Mouse (Mus musculus): Measurements from ENCODE around the gene 1700029F12Rik. TPM values are rescaled to one million over a fixed set of nuclear protein-coding genes. Genes with fewer than 3 reads are reported as not detected.

Gene 1700029F12Rik
- polyA plus RNA-seq, 1 experiment = 0.06 TPM

DNA sequence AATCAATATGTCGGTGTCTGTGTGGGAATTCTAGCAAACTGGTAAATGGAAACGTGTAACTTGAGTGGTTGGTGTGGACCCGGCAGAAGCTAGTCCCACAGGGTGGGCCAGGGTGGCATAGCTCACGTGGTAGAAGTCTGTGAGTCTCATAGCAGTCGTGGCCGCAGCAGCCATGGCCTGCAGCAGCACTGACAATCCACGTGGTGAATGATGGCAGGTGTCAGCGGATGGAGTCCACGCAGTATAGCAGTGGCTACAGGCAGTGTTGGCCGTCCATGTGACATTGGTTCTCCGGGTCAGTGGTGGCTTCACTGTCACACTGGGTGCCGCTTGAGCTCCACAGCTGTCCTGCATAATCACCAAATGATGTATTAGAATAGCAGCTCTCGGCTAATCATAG is 4.1 kb downstream of the 1700029F12Rik start:
- DNase-seq (ENCODE audit: low spot score) = no peak

DNA sequence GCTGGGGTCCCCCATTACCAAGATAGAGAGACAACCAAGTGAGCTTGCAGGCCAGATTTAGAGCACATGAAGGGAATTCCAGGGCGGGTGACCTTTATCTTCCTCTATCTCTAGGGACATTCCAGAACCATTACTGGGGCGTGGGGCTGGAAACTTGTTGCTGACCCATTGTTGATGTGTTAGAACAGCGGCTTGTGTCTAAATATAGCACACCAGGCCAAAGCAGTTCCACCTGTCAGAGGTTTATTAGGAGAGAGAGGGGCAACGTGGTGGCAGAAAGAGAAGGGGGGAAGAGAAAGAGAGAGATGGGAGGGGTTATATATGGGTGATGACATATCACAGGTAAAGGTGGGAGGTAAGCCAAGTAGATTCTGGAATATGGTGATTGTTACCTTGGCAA is 12.3 kb downstream of the 1700029F12Rik start:
- no peak for DNase-seq (ENCODE audit: low spot score)

DNA sequence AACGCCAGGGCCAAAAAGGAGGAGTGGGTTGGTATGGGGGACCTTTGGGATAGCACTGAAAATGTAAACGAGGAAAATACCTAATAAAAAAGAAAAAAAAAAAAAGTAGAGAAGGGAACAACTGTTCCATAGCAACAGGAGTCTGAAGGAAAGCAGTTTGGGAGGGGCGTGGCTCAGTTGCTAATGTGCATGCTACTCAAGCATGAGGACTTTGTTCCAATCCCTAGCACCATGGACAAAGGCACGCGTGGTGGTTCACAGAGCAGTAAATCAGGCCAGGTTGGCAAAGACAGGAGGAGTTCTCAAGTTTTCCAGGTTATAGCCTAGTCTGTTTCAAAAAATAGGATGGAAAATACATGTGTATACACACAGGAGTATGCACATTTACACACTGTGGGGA is 14.0 kb downstream of the 1700029F12Rik start:
- no peak for DNase-seq (ENCODE audit: low spot score)

DNA sequence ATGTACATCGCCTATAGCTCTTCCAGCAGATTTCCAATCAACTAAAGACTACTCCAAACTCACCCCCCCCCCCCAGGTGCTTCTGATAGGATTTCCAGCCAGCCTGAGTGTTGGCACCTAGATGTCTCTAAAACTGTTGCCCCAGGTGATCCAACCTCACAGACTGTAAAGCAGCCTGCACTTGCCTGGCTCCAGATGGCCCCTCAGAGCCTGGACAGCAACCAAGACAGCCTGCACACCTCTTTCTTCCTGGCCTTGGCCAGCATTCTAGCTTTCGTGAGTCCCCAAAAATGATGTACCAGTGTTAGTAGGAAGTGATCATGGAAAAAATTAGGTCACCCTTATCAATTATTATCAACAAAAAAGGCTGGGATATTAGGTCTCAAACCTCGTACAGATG is 16.5 kb downstream of the 1700029F12Rik start:
- no peak for DNase-seq (ENCODE audit: low spot score)

DNA sequence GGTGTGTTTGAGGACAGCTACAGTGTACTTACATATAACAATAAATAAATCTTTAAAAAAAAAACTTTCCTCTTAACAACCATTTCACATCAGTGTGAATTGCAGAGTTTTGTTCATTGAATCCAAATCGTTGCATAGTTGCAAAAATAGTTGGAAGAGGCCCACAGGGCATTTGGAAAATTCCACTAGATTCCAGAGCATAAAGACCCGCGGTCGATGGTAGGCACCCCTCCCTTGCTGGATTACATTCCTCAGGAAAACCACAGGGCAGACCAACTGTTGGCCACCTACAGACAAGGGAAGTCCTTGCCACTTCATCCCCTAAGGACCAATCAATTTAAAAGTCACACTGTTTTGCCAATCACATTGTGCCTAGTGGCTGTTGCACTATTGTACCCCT is 19.8 kb downstream of the 1700029F12Rik start:
- no peak for DNase-seq (ENCODE audit: low spot score)

DNA sequence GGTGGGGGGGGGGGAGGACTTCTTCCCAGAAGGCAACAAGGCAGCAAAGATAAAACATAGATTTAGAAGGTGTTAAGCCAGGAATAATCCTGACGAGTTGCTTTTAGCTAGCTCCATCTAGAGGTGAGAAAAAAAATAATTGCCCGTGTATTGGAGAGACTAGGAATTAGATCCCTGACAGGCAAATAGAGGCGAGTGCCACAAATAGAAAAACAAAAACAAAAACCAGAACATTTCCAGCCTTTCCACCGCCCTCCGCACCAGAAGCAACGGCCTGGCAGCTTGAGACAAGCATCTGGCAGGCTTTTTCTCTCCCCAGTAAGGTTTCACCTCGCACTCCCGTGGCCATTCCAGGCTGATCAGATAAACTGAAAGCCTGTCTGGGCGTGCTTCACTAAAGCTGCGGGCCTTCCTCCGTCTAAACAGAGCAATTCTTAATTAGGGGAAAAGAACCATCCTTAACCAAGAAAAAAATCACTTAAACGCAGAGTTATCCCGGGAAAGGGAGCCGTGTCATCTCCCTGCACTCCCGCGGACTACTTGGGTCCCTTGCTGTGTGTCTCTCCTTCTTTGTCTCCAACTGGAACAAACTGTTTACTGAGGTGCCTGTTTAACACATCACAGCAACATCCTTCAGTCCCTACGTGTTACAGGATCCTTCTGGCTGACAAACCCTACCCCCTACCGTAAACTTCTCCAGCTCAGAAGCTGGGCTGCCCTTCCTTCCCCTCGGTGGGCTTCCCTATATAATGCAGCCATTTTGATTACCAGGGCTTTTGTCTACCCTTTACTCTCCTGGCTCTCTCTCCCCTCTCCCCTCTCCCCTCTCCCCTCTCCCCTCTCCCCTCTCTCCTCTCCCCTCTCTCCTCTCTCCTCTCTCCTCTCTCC is 25.7 kb downstream of the 1700029F12Rik start:
- peak; percentile 36 for DNase-seq (ENCODE audit: low spot score)

DNA sequence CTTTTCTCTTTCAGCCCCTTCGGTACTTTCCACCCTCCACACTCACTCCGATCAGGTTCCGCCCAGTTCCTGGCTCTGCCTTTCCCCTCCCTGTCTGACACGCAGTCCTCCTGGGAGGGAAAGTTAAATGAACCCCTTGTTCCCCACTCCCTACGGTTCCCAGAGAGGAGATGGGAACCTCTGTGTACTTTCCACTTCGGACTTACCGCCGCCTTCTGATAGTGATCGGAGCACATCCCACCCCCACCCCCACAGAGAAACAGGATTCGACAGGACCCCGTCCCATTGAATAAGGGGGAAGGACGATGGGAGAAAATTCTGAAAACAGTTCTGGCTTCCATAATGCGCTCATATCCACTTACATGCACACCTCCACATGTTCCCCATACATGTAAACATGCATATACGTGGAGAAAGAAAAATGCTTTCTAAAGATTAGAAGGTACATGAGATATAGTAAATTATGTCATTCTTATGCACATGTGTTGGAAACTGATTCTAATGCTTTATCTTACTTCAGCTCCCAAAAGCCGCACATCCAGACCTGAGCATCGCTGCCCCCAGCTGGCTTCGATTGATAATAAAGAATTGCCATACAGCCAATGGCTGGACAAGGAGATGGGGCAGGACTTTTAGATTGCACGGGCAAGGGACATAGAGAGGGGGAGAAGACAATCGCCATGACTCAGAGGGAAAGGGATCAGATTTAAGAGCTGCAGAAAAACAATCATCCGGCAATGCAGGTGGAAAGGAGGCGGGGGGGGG is 26.5 kb downstream of the 1700029F12Rik start:
- no peak for DNase-seq (ENCODE audit: low spot score)

DNA sequence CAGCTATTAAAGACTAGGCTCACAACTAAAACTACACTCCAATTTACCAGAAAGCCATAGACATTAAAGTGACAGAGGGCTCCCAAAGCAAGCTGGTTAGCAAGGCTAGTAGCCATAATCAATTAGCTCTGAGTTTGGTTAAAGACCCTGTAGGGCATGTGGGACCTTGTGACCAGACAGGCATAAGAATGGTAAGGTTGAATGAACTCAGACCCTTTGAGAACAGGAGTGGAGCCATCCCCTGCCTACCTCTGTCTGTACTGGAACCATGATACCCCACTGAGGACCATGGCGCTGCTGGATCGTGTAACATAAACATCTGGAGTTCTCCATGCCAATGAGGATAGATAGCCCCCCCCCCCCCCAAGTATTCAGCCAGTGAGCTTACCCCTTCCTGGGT is 27.4 kb downstream of the 1700029F12Rik start:
- no peak for DNase-seq (ENCODE audit: low spot score)

DNA sequence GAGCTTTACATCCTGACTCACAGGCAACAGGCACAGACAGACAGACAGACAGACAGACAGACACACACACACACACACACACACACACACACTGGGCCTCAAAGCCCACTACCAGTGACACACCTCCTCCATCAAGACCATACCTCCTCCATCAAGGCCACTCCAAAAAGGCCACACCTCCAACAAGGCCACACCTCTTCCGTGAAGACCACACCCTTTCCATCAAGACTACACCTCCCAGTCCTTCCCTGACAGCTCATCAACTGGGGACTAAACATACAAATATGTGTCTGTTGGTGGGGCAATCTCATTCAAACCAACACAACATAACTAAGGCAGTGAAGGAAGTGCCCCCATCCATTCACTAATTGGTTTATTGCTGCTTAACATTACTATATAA is 37.1 kb downstream of the 1700029F12Rik start:
- no peak for DNase-seq (ENCODE audit: low spot score)

DNA sequence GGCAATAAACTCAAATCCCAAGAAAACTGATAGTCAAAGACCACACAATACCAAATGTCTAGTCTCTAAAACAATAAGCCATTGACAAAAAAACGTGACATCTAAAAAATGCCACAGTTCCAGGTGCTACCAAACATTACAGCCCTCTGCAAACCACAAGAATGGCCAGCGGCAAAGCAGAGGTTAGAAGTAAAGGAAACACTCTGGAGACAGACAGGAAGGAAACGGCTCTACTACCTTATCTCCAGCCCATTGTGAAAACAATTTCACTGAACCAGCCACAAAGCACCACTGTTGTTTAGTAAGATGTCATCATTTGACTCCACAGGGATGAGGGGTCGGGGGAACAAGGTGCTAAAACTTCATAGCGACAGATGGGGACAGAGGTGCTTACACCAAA is 38.9 kb downstream of the 1700029F12Rik start:
- DNase-seq (ENCODE audit: low spot score) = no peak

DNA sequence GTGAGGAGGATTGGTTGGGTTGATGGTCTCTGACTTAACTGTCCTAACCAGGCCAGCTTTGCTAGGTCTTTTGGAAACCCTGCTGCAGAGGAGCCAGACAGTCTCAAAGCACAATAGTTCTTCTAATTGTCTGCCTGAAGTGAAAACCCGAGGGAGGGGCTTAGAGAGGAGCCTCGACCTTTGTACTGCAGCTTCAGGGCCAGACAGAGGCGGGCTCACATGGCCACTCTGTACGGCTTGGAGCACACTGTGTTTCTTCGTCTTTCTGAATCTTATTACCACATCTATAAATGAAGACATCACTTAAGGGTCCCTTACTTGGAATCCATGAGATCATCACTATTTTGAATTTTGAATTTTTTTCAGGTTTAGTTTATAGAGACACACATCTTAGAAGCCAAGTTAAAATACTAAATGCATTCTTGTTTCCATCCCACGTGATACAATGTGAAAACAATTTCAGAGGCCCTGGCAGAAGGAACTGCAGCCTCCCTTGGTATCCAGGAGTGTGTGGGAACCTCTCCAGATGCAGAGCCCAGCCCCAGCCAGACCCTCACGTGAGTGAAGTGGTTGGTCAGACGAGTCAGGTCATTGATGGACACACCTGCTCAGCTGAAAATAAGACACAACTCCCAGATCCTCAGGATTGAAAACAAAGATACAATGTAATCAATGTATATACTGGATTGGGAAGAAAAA is 40.7 kb downstream of the 1700029F12Rik start:
- no peak for DNase-seq (ENCODE audit: low spot score)

DNA sequence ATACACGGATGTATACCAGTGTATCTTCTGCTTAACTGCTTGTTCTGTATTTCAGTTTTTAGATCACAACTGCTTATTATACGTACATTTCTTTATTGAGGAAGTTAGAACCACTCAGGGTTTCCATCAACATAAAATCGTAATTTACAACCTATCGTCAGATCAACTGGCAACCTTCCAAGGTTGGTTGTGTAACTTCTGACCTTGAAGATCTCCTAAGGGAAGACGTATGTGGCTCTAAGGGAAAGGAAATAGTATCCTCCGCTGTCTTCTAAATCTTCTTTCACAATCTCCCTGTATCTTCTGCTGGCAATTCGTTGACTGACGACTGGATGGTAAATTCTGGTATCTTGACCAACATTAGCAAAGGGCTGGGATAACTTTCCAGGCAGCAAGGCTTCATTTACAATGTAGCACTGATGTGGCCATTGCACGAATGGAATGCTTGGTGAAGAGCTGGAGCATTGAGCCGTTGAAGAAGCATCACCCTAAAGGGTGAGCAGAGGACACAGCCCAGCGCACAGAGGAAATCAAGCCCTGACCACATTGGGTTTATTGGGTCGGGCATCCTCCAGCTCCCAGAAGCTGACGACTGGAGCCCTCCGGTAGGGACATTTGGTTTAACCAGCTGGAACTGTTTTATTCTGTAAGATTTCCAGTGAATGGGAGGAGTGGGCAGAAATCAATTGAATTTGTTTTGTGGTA is 43.4 kb downstream of the 1700029F12Rik start:
- DNase-seq (ENCODE audit: low spot score) = no peak

DNA sequence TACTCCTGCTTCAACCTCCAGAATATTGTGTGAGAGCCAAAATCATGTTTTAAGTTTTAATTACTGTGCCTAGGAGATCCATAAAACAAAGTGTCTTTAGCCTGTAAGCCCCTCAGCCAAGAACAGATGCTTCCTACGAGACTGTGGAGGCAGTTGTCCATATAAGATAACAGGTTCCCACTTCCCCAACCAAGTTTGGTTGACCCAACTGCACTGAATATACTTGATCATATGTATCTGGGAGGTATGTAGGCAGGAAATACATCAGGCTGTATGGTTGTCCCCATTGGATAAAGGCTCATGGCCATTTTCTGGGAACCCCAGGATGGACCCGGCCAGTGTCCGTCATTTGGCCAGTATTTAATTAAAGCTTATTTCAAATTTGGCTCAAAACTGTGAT is 44.1 kb downstream of the 1700029F12Rik start:
- DNase-seq (ENCODE audit: low spot score) = no peak

DNA sequence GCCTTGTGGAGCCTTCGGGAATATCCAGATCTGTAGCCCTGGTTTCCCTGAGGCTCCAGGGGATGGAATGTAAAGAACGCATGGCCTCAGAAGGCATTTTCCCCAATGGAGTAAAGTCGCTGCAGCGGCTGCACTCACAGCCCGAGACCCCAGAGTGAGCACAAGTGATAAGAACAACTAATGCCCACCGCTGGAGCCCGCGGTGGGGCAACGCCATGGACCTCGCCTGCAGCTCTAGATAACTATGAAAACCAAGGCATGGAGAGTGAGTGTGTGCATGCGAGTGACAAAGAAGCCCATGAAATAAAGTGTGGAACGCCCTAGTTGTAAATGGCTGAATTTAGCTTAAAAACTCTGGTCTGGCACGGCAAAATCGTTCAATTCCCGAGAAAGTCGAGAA is 45.0 kb downstream of the 1700029F12Rik start:
- no peak for DNase-seq (ENCODE audit: low spot score)

DNA sequence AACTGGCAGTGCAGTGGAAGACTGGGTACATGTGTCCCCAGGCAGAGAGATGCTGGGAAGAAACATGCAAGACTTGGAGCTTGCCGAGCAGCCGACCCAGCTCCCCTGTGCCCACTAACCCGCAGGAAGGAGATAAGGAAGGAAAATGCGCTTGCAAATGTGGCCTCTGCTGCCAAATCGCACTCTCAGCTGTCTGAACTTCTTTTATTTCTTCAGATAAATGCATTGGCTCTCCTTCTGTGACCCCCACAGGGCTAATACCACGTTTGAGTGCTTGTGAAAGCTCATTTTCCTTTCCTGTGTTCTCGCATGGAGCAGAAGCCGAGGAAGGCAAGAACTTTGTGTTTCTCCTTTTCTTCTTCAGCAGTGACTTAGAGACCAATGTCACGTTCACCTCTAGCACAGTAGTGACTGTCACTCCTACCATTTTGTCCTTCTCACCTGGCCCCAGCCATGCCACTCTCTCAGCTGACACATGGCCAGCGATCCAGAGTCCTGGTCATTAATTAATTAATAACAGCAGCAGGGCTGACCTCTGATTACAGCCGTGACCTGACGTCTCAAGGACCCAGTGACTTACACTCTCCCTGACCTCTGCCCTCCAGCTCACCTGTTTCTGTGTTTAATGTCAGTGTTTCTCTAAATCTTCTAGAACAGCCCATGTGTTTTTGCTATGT is 48.4 kb downstream of the 1700029F12Rik start:
- DNase-seq (ENCODE audit: low spot score) = no peak

DNA sequence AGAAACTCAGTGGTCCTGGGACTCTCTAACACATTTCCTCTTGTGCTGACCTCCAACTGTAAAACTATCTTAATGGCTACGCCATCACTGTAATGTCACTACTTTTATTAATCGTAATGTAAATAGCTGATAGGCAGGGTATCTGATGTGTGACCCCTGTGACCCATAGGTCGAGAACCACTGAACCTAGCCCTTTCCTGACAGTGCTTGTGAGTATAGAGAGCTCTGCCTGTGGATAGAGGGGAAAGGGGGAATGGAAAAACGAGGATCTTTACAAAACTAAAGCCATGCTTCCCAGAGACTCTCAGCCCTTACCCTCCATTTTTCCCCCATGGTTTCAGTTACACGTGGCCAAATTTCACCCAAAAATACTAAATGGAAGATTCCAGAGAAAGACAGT is 49.5 kb downstream of the 1700029F12Rik start:
- no peak for DNase-seq (ENCODE audit: low spot score)

DNA sequence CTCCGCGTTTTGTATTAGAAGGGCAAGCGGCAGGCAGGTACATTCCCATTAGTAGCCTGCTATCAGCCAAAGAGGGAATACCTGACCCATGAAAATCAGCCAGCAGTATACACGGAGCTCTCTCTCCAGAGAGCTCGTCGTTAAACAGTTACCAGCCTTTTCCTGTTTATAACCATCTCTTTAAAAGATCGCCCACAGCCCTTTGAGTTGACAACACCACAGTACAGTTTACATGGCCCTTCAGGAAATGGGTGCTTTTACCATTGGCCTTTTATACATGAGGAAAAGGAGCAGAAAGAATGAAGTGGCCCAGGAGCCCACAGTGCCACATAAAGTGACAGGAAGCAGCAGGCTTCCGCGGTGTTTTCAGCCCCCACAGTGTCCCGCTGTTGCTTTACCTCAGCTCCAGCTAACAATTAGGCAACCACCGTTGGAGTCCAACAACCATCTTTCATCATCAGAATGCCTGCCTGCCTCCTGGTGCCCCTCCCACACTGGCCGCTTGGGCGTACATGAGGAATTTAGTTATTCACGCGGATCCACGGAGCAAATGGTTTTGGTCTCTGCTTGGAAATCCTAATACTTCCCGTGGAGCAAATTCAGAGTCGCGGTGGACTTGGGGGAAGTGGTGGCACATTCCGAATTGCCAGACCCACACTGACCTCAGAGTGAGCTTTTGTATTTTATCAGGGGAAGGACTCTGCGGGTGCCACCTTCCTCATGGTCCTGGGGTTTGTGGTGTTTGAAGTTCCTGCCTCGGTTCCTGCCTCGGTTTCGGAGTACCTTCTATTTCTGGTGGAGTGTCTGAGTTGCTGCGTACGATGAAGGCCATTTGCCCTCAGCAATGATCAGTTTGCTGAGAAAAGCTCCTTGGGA is 50.7 kb downstream of the 1700029F12Rik start:
- no peak for DNase-seq (ENCODE audit: low spot score)

DNA sequence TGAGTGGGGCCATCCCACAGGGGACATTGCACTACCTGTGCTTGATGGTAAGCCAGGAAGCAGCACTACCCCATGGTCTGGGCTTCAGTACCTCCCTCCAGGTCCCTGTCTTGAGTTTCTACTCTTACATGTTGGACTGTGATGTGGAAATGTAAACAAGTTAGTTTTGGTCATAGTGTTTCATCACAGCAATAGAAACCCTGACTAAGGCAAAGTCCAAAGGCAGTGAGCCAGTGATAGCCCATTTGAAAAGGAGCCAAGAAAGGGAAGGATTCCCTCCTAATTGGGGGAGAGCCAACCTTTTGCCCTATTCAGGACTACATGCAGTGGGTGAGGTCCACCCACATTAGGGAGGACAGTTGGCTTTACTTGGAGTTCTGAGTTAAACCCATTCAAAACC is 53.6 kb downstream of the 1700029F12Rik start:
- DNase-seq (ENCODE audit: low spot score) = no peak

DNA sequence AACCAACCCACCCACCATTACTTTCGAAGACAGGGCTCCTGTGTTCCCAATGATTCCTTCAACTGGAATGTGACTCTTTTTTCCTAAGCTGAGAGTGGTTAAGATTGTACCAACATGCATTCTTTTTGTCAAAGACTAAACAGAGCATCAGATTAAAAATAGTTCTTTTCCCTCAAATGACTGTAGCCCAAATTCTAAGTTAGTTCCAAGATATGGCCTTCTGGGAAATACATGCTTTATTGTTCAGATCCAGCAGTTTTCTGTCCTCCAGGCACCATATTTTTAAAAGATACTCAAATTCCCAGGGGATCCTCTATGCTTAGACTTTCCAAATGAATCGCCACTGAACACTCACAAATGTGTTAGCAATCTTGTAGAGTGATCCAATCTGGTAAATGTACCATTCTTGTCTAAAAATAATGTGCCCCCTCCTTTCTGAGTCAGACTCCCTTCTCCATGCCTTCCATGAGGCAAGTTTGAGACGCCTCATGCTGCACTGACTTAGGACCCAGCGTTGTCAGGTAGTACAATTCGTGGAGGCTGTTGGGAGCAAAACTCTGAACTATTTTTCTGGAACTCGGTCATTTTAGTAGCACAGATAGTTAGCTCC is 57.1 kb downstream of the 1700029F12Rik start:
- DNase-seq (ENCODE audit: low spot score) = no peak

DNA sequence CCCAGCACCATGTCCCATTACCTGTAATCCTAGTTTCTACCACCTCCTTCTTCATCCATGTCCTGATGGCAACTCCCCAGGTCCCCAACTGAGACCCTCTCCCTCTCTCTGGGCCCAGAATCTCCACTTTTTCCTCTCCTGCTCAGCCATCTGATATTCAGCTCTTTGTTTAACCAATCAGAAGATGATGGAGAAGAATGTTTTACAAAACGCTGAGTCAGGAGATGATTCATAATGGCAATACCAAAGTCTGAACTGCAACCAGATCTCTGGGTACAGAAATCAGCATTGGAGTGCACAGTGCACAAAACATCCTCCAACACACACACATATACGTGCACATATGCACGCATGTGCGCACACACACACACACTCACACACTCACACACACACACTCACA is 60.8 kb downstream of the 1700029F12Rik start:
- DNase-seq (ENCODE audit: low spot score) = no peak

Data from urinary bladder, adult 2 months (tissue).